Mouse (Mus musculus) small intestine, adult 2 months (tissue): ENCODE measurements around the gene Nfia.

Source experiments
- CTCF ChIP-seq: fragments of 200-500 bp; IDR thresholded peaks from 2 replicates; pipeline ENCODE4 v1.5.1; 2012; ENCODE audit warnings: low read depth, mild to moderate bottlenecking, control low read depth, inconsistent platforms, low read length, moderate library complexity, mixed read lengths; ENCODE audit not compliant: insufficient replicate concordance, insufficient read length; ENCODE audit errors: extremely low read depth
- POLR2A ChIP-seq: fragments of 200-500 bp; IDR thresholded peaks from 2 replicates; pipeline ENCODE4 v1.6.1; 2012; ENCODE audit warnings: low read depth, mild to moderate bottlenecking, control low read depth, inconsistent platforms, low read length, moderate library complexity

DNA sequence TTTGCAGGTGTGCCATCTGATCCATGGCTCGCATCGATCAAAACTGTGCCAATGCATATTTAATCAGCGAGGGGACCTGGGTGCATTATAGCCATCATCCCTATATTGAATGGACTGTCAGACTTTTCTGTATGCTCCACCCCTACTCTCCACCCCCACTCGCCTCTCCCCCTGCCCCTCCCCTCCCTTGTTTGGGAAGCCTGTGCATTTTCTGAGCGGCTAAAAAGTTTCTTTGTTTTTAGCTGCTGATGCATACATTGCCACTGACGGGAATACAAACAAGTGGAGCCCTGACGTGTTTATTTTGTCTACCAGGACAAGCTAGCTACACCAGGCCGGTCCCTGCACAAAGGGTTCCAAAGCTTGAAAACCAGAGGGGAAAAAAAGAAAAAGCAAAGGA lies 175.7 kb downstream of the Nfia start:
- no peak for TF ChIP-seq CTCF
- TF ChIP-seq POLR2A, result no peak
